Mouse (Mus musculus) CH12.LX (cell line): ENCODE measurements around the gene Lpcat3. TPM values are rescaled to one million over a fixed set of nuclear protein-coding genes. Genes with fewer than 3 reads are reported as not detected.
"Not testable (repeated sequence)": the region's sequence is repeated elsewhere in the genome, so short reads cannot be mapped to it uniquely, and the experiment has no call there.

Source experiments
- DNase-seq: peaks from one replicate; pipeline ENCODE4 v3.0.0-alpha.2; 2013; ENCODE audit errors: extremely low read depth
- H3K27ac ChIP-seq: 2 replicates; pipeline ENCODE4 v1.5.1; 2012; ENCODE audit warnings: low read depth, mild to moderate bottlenecking, control low read depth, moderate library complexity; ENCODE audit not compliant: insufficient read depth
- H3K27me3 ChIP-seq: replicated peaks from 2 replicates; pipeline ENCODE3; 2012; ENCODE audit warnings: inconsistent platforms
- H3K36me3 ChIP-seq, 2 experiments: replicated peaks in 1 of 2; 2 replicates each; pipeline versions ENCODE3 to v1.6.1; 2012; ENCODE audit warnings: inconsistent platforms in 1 of 2, low read length in 1 of 2, mild to moderate bottlenecking in 1 of 2, mixed read lengths in 1 of 2, moderate library complexity in 1 of 2; ENCODE audit not compliant: control insufficient read depth in 1 of 2, insufficient read depth in 1 of 2
- H3K4me1 ChIP-seq, 2 experiments: 2 replicates each; pipeline ENCODE4 v1.6.1; 2012; ENCODE audit warnings: inconsistent platforms in 1 of 2, moderate library complexity in 1 of 2; ENCODE audit not compliant: insufficient read depth in 2 of 2, control insufficient read depth in 1 of 2
- H3K4me2 ChIP-seq: 2 replicates; pipeline ENCODE4 v1.6.1; 2012; ENCODE audit warnings: low read depth, mild to moderate bottlenecking, control low read depth; ENCODE audit not compliant: poor library complexity, insufficient read depth, severe bottlenecking
- H3K4me3 ChIP-seq, 3 experiments: fragments of 150-350 bp in 1 of 3; sonication (generic) in 1 of 3; replicated peaks in 1 of 3; 2 replicates each; pipeline versions ENCODE3 to v1.5.1; 2011 to 2012; ENCODE audit warnings: low read depth in 2 of 3, low read length in 2 of 3, mild to moderate bottlenecking in 2 of 3, moderate library complexity in 2 of 3, control low read depth in 1 of 3, improper control_type of control experiment in 1 of 3, inconsistent platforms in 1 of 3, mixed read lengths in 1 of 3; ENCODE audit not compliant: poor library complexity in 1 of 3
- H3K79me2 ChIP-seq: replicated peaks from 2 replicates; pipeline ENCODE4 v1.6.1; 2012; ENCODE audit warnings: mild to moderate bottlenecking, moderate library complexity; ENCODE audit not compliant: control insufficient read depth, poor library complexity, insufficient read depth, severe bottlenecking; ENCODE audit errors: extremely low read depth
- H3K9ac ChIP-seq: 2 replicates; pipeline ENCODE4 v1.6.1; 2012; ENCODE audit warnings: low read depth, mild to moderate bottlenecking, control low read depth, moderate library complexity; ENCODE audit not compliant: insufficient read depth
- H3K9me3 ChIP-seq: replicated peaks from 2 replicates; pipeline ENCODE3; 2012; ENCODE audit warnings: low read length, inconsistent platforms, mixed read lengths
- BHLHE40 ChIP-seq: IDR thresholded peaks from 2 replicates; pipeline ENCODE4 v1.6.1; 2011; ENCODE audit warnings: mild to moderate bottlenecking, low read depth, low read length, improper control_type of control experiment
- CHD2 ChIP-seq: IDR thresholded peaks from 2 replicates; pipeline ENCODE4 v1.6.1; 2011; ENCODE audit warnings: low read length, improper control_type of control experiment
- CTCF ChIP-seq, 2 experiments: IDR thresholded peaks in 1 of 2; conservative IDR thresholded peaks in 1 of 2; 2 replicates each; pipeline ENCODE4 v1.5.1; 2011 to 2012; ENCODE audit warnings: low read depth in 2 of 2, low read length in 2 of 2, improper control_type of control experiment in 1 of 2, inconsistent platforms in 1 of 2, mild to moderate bottlenecking in 1 of 2, moderate library complexity in 1 of 2
- E2F4 ChIP-seq: IDR thresholded peaks from 2 replicates; pipeline ENCODE4 v1.6.1; 2011; ENCODE audit warnings: low read depth, low read length, improper control_type of control experiment; ENCODE audit not compliant: insufficient replicate concordance
- ELF1 ChIP-seq: IDR thresholded peaks from 2 replicates; pipeline ENCODE4 v1.6.1; 2014; ENCODE audit warnings: low read depth, mild to moderate bottlenecking, inconsistent platforms, low read length, improper control_type of control experiment
- EP300 ChIP-seq: IDR thresholded peaks from 2 replicates; pipeline ENCODE4 v1.6.1; 2011; ENCODE audit warnings: low read length, improper control_type of control experiment
- JUND ChIP-seq: conservative IDR thresholded peaks from 2 replicates; pipeline ENCODE4 v1.6.1; 2011; ENCODE audit warnings: low read depth, low read length, improper control_type of control experiment
- KAT2A ChIP-seq: IDR thresholded peaks from 2 replicates; pipeline ENCODE4 v1.6.1; 2012; ENCODE audit warnings: low read length, improper control_type of control experiment, inconsistent platforms; ENCODE audit not compliant: insufficient replicate concordance
- MAX ChIP-seq: IDR thresholded peaks from 2 replicates; pipeline ENCODE4 v1.6.1; 2011; ENCODE audit warnings: low read length, improper control_type of control experiment
- MEF2A ChIP-seq: IDR thresholded peaks from 2 replicates; pipeline ENCODE4 v1.6.1; 2014; ENCODE audit warnings: low read depth, mild to moderate bottlenecking, inconsistent platforms, low read length, improper control_type of control experiment, borderline replicate concordance
- PAX5 ChIP-seq: IDR thresholded peaks from 2 replicates; pipeline ENCODE4 v1.6.1; 2012; ENCODE audit warnings: low read length, inconsistent platforms, mixed read lengths
- SIN3A ChIP-seq: IDR thresholded peaks from 2 replicates; pipeline ENCODE4 v1.6.1; 2012; ENCODE audit warnings: low read length, improper control_type of control experiment, inconsistent platforms
- SMC3 ChIP-seq: IDR thresholded peaks from 2 replicates; pipeline ENCODE4 v1.6.1; 2011; ENCODE audit warnings: low read depth, low read length, improper control_type of control experiment
- UBTF ChIP-seq: IDR thresholded peaks from 2 replicates; pipeline ENCODE4 v1.6.1; 2012; ENCODE audit warnings: low read depth, mild to moderate bottlenecking, inconsistent platforms, low read length, improper control_type of control experiment, moderate library complexity
- ZC3H11A ChIP-seq: IDR thresholded peaks from 2 replicates; pipeline ENCODE4 v1.6.1; 2012; ENCODE audit warnings: low read depth, mild to moderate bottlenecking, inconsistent platforms, low read length, improper control_type of control experiment
- ZMIZ1 ChIP-seq: IDR thresholded peaks from 2 replicates; pipeline ENCODE4 v1.6.1; 2012; ENCODE audit warnings: low read depth, mild to moderate bottlenecking, inconsistent platforms, low read length, improper control_type of control experiment
- dilution Hi-C: fragments of 300-500 bp; cut with MboI; formaldehyde crosslinking; loops from 2 replicates; pipeline ENCODE4 v1.14.3; 2020; ENCODE audit warnings: low sequenced_read_pairs; ENCODE audit not compliant: extremely low pct_unique_long_range_greater_than_20kb, extremely low pct_ligation_motif_present
- in situ Hi-C: fragments of 300-500 bp; cut with MboI; formaldehyde crosslinking; loops from 3 replicates; pipeline ENCODE4 v1.14.3; 2019; ENCODE audit warnings: low sequenced_read_pairs, low pct_ligation_motif_present, low pct_unique_long_range_greater_than_20kb, mixed read lengths
- polyA plus RNA-seq: library from polyadenylated mRNA; unstranded; fragments of >175 nt; gene quantifications from 2 replicates; pipeline ENCODE4 v1.2.1, GENCODE M21; 2012; ENCODE audit warnings: low read depth; ENCODE audit not compliant: insufficient read length
- total RNA-seq, 2 experiments: library from RNA; depleted of rRNA; stranded (reverse); fragments of 300-350 nt in 1 of 2; fragments of >200 nt in 1 of 2; gene quantifications; 2 replicates each; pipeline ENCODE4 v1.2.3; 2012 to 2014

The Lpcat3 gene
- total and polyA plus RNA-seq, 3 experiments, result 52.9 to 113 (median 77.0) TPM

DNA sequence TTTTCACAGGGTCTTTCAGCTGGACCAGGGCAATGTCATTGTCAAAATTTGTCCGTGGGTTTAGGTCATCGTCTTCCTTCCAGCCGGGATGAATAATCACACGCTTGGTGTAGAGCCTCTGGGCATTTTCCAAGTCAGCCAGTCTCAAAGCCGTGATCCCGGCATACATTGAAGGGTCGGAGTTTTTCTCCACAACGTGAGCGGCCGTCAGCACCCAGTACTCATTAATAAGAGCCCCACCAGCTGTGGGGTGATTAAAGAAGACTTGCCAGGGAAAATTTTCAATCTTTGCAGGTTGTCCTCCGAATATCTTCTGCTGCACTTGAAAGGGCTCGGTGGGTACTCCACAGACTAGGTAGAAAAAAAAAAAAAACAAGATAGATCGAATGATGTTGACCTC is 37.2 kb upstream of the Lpcat3 start:
- Histone ChIP-seq H3K79me2 (no peaks in the 10 kb centered on the region), H3K9ac (no peak overlapping the region), H3K4me1 (no peaks in the 10 kb centered on the region), H3K4me3 (no peak overlapping the region), H3K36me3 (no peaks in the 10 kb centered on the region), H3K9me3 (no peaks in the 10 kb centered on the region), H3K4me2 (no peak overlapping the region), H3K27ac (no peak overlapping the region), H3K27me3 (no peaks in the 10 kb centered on the region)
- DNase-seq, result no peak
- TF ChIP-seq ELF1 (no peak), JUND (no peak), UBTF (no peak), ZMIZ1 (no peak), ZC3H11A (no peak), SIN3A (no peak), E2F4 (no peak), MAX (no peak), BHLHE40 (no peak), KAT2A (no peak)
- in situ Hi-C loops, result no loop called here
- dilution Hi-C loops, result no loop called here

DNA sequence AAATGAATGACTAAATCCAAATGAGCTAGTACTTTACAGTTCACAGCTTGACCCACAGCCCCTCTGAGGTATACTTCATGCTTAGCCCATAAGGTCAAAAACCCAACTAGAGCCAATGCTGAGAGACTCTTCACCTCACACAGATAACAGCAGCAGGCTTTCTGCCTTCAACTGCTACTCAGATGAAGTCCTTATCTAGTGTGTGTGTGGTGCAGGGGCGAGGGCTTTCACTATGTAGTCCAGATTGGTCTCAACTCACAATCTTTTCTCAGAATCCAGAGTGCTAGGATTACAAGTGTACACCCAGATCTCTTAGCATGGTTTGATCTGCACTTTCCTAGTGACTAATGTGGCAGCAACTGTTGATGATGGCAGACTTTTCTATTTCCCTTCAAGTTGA is 36.6 kb upstream of the Lpcat3 start:
- dilution Hi-C loops, H3K4me2 ChIP-seq, DNase-seq, H3K9me3 ChIP-seq, H3K79me2 ChIP-seq, in situ Hi-C loops, H3K27ac ChIP-seq, H3K36me3 ChIP-seq, H3K4me1 ChIP-seq, H3K27me3 ChIP-seq, H3K9ac ChIP-seq, H3K4me3 ChIP-seq: not testable (repeated sequence)

DNA sequence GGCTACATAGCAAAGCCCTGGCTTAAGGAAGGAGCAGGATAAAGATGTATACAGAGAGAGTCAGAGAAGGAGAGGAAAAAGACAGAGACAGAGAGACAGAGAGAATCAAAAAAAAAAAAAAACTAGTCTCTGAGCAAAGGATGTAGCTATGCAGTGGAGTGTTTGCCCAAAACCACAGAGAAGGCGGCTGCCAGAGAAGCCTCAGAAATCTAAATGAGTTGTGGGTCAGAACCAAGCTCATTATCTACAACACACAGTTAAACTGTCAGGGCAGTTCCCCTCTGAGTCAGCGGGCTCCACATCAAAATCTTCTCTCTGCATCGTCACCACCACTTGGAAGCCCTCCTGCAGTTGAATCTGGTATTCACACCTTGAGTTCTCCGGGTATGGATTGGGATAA is 32.1 kb upstream of the Lpcat3 start:
- Histone ChIP-seq H3K27me3 (no peaks in the 10 kb centered on the region), H3K36me3 (no peaks in the 10 kb centered on the region), H3K4me3 (no peak overlapping the region), H3K9ac (no peak overlapping the region), H3K79me2 (no peaks in the 10 kb centered on the region), H3K4me1 (peaks cover 0 to 5% of the 10 kb centered on the region in 2 experiments; a peak in 1 of 4 replicates), H3K27ac (no peak overlapping the region), H3K9me3 (no peaks in the 10 kb centered on the region), H3K4me2 (peak overlapping the region; percentile 75)
- dilution Hi-C loops, result no loop called here
- DNase-seq, result no peak
- TF ChIP-seq E2F4 (no peak), CTCF (conservative IDR thresholded peaks at IDR 0.05 in 1 of 2, IDR thresholded peaks at IDR 0.05 in 1 of 2; ENCODE audit: low read depth in 2 of 2, low read length in 2 of 2) (no peak), EP300 (no peak), CHD2 (no peak), SMC3 (no peak), MEF2A (no peak), ZC3H11A (no peak), PAX5 (no peak)
- in situ Hi-C loops, result no loop called here
